Mouse (Mus musculus) lung, postnatal 0 days (tissue): ENCODE results near the gene Gabrb1.
"Not testable (repeated sequence)": the region's sequence is repeated elsewhere in the genome, so short reads cannot be mapped to it uniquely, and the experiment has no call there.

Experiments used
- CTCF ChIP-seq: IDR thresholded peaks from 2 replicates; pipeline ENCODE4 v1.5.1; 2016; ENCODE audit warnings: antibody characterized with exemption, mild to moderate bottlenecking
- EP300 ChIP-seq: IDR thresholded peaks from 2 replicates; pipeline ENCODE4 v1.6.1; 2016; ENCODE audit warnings: antibody characterized with exemption, mild to moderate bottlenecking, control low read depth

- TF ChIP-seq CTCF, EP300: not testable (repeated sequence)
Observed at GRCm38 (mm10) chr5:72155686-72156085, 497.8 kb downstream of the Gabrb1 start.
